Comparison of ENCODE assay signal across 11 mouse cellular contexts in the genomic region with DNA sequence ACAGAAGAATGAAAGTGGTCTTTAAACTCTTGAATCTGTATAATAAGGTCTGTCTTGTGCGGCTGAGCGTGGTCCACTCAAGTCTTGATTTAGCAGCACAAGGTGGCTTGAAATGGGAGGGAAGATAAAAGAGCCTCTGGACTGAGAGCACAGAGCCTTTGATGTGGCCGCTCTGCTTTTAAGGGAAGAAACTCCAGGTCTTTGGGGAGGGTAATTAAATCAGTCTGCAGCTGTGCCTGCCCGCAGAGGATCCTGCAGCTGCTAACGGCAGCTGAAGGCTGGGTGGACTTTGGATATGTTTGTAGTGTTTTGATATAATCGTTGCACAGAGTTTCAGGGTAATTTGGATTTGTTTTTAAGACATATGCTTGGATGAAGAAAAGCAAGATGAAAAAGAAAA. TPM values are rescaled to one million over a fixed set of nuclear protein-coding genes. Genes with fewer than 3 reads are reported as not detected.
DNase-seq lines count a peak whose midpoint lies in the region; ATAC-seq and TF ChIP-seq lines count a peak whose summit lies in the region.
"Had no signal": no experiment of that assay in that cellular context is flagged by ENCODE, and none has a peak within 500 bp of the region (broad histone marks: within the 10 kb centered on the region; RNA-seq: fewer than 3 reads in every experiment).

No protein-coding gene starts in this region.

- TF ChIP-seq CTCF in brain, embryonic 14.5 days (IDR thresholded peaks at IDR 0.05; ENCODE audit: borderline replicate concordance, extremely low read depth, insufficient read depth, insufficient read length), result no peak

- no peak for TF ChIP-seq POLR2A in brain, embryonic 14.5 days (IDR thresholded peaks at IDR 0.05; ENCODE audit: borderline replicate concordance, extremely low read depth, insufficient read depth, insufficient read length, poor library complexity, severe bottlenecking)

- no peak overlapping the region for H3K4me2 ChIP-seq in hindbrain, embryonic 11.5 days (replicated peaks; ENCODE audit: low read depth, low read length)
- H3K4me2 ChIP-seq in hindbrain, embryonic 12.5 days (replicated peaks), result no peak overlapping the region
- no peak overlapping the region for H3K4me2 ChIP-seq in midbrain, embryonic 15.5 days

- H3K27ac ChIP-seq in hindbrain, embryonic 11.5 days (ENCODE audit: low read depth, low read length), result no peak overlapping the region
- H3K27ac ChIP-seq in hindbrain, embryonic 12.5 days, result no peak overlapping the region
- H3K27ac ChIP-seq in midbrain, embryonic 15.5 days, result 0 out of 2 replicates have a peak overlapping the region, but pooled peaks have one; percentile 35

- no peak overlapping the region for H3K9ac ChIP-seq in hindbrain, embryonic 11.5 days (ENCODE audit: low read depth, low read length)
- no peak overlapping the region for H3K9ac ChIP-seq in hindbrain, embryonic 12.5 days
- H3K9ac ChIP-seq in midbrain, embryonic 15.5 days, result no peak overlapping the region

- WGBS in hindbrain, embryonic 11.5 days, result 19% methylated on average over 6 of the region's 6 CpGs
- 15% methylated on average over 6 of the region's 6 CpGs for WGBS in hindbrain, embryonic 12.5 days
- 12% methylated on average over 6 of the region's 6 CpGs for WGBS in midbrain, embryonic 15.5 days

- 0 out of 2 replicates have a peak, but pooled peaks cover 3% of the 10 kb centered on the region for H3K4me1 ChIP-seq in hindbrain, embryonic 11.5 days (replicated peaks; ENCODE audit: control insufficient read depth, insufficient read depth, low read length)
- H3K4me1 ChIP-seq in hindbrain, embryonic 12.5 days, result peaks cover 21% of the 10 kb centered on the region
- peaks cover 26% of the 10 kb centered on the region for H3K4me1 ChIP-seq in midbrain, embryonic 15.5 days

- no peak overlapping the region for H3K4me3 ChIP-seq in hindbrain, embryonic 11.5 days (ENCODE audit: low read depth, low read length)
- no peak overlapping the region for H3K4me3 ChIP-seq in hindbrain, embryonic 12.5 days
- H3K4me3 ChIP-seq in midbrain, embryonic 15.5 days, result no peak overlapping the region

- no peaks in the 10 kb centered on the region for H3K36me3 ChIP-seq in hindbrain, embryonic 11.5 days (ENCODE audit: control insufficient read depth, insufficient read depth, low read length)
- H3K36me3 ChIP-seq in hindbrain, embryonic 12.5 days, result 0 out of 2 replicates have a peak, but pooled peaks cover 4% of the 10 kb centered on the region
- H3K36me3 ChIP-seq in midbrain, embryonic 15.5 days (replicated peaks), result no peaks in the 10 kb centered on the region

- peak; percentile 14 for DNase-seq in hindbrain, embryonic 11.5 days (ENCODE audit: low spot score)
- peak; percentile 74 for DNase-seq in brain, embryonic 14.5 days (ENCODE audit: low read depth)
- peak; percentile 69 for DNase-seq in forelimb bud, embryonic 11.5 days (ENCODE audit: low read depth, low spot score)
- no peak for DNase-seq in spleen, adult 12 weeks (ENCODE audit: low spot score)
- no peak for DNase-seq in testis, postnatal 14 days (ENCODE audit: low spot score)
- DNase-seq: cerebellum, adult 18-20 months; lung, postnatal 4 days had no signal

- H3K9me3 ChIP-seq in hindbrain, embryonic 11.5 days (ENCODE audit: control insufficient read depth, low read length), result no peaks in the 10 kb centered on the region
- no peaks in the 10 kb centered on the region for H3K9me3 ChIP-seq in hindbrain, embryonic 12.5 days (replicated peaks)
- no peaks in the 10 kb centered on the region for H3K9me3 ChIP-seq in midbrain, embryonic 15.5 days
- H3K9me3 ChIP-seq: G1E had no signal

- ATAC-seq in hindbrain, embryonic 11.5 days (ENCODE audit: low FRiP score), result no peak
- no peak for ATAC-seq in hindbrain, embryonic 12.5 days (ENCODE audit: low FRiP score)
- ATAC-seq in midbrain, embryonic 15.5 days (replicated peaks), result peak; percentile 12; the same call in 1 of the 2 replicates
- no peak for ATAC-seq in erythroblast, adult 5-6 weeks (replicated peaks; ENCODE audit: low FRiP score, poor library complexity, severe bottlenecking)

- no peaks in the 10 kb centered on the region for H3K27me3 ChIP-seq in hindbrain, embryonic 11.5 days (ENCODE audit: control insufficient read depth, insufficient read depth, low read length)
- no peaks in the 10 kb centered on the region for H3K27me3 ChIP-seq in hindbrain, embryonic 12.5 days
- H3K27me3 ChIP-seq in midbrain, embryonic 15.5 days (replicated peaks), result no peaks in the 10 kb centered on the region

RNA-seq across cellular contexts. Expression of a gene that starts 33.2 kb away (rescaled TPM):
- 4.7 and 6.0 TPM in 2 replicates for polyA plus RNA-seq in hindbrain, embryonic 11.5 days (2014; fragmentation: Nextera tagmentation; extraction: Ambion mirVana)
- polyA plus RNA-seq in hindbrain, embryonic 12.5 days (2016; fragmentation: Nextera tagmentation; extraction: Ambion mirVana), result 4.0 and 4.3 TPM in 2 replicates
- 3.1 and 3.7 TPM in 2 replicates for polyA plus RNA-seq in brain, embryonic 14.5 days (2012; rRNA removed)
- polyA plus RNA-seq in midbrain, embryonic 15.5 days (2015; fragmentation: Nextera tagmentation; extraction: Ambion mirVana), result 3.9 TPM in 2 replicates
- 2.9 and 5.2 TPM in 2 replicates for total RNA-seq in erythroblast, adult 5-6 weeks (2015; ENCODE audit: low replicate concordance)
- 4.4 and 4.5 TPM in 2 replicates for total RNA-seq in erythroblast, adult 5-6 weeks (2017; ENCODE audit: low replicate concordance)

RNA-seq across cellular contexts. Expression of a gene that starts 58.7 kb away (rescaled TPM):
- 136 and 138 TPM in 2 replicates for polyA plus RNA-seq in hindbrain, embryonic 11.5 days (2014; fragmentation: Nextera tagmentation; extraction: Ambion mirVana)
- polyA plus RNA-seq in hindbrain, embryonic 12.5 days (2016; fragmentation: Nextera tagmentation; extraction: Ambion mirVana), result 109 and 113 TPM in 2 replicates
- 66.6 and 73.9 TPM in 2 replicates for polyA plus RNA-seq in brain, embryonic 14.5 days (2012; rRNA removed)
- polyA plus RNA-seq in midbrain, embryonic 15.5 days (2015; fragmentation: Nextera tagmentation; extraction: Ambion mirVana), result 125 TPM in 2 replicates
- 15.0 and 25.0 TPM in 2 replicates for total RNA-seq in erythroblast, adult 5-6 weeks (2015; ENCODE audit: low replicate concordance)
- total RNA-seq in erythroblast, adult 5-6 weeks (2017; ENCODE audit: low replicate concordance), result 23.4 and 25.2 TPM in 2 replicates

Comparison
In these comparisons a context has a peak if more than half of its experiments do, and no peak if none do; other contexts are left out.
1. DNase-seq: peak in hindbrain, embryonic 11.5 days (single experiment), brain, embryonic 14.5 days (single experiment) and forelimb bud, embryonic 11.5 days (single experiment); none in spleen, adult 12 weeks (single experiment) and testis, postnatal 14 days (single experiment).